Mouse (Mus musculus) liver, embryonic 15.5 days (tissue): ENCODE results near the gene Serpina3f. TPM values are rescaled to one million over a fixed set of nuclear protein-coding genes. Genes with fewer than 3 reads are reported as not detected.

ENCODE experiments used
- ATAC-seq: fragments of 200-750 bp; cut with Nextera tagmentation; 2 replicates; pipeline ENCODE4 v1.8.0; 2017; ENCODE audit warnings: moderate number of reproducible peaks, mild to moderate bottlenecking, moderate library complexity; ENCODE audit not compliant: insufficient read depth
- H3K27ac ChIP-seq: fragments of 300-500 bp; sonication (generic); replicated peaks from 2 replicates; pipeline ENCODE4 v1.5.1; 2015; ENCODE audit warnings: mild to moderate bottlenecking, inconsistent platforms
- H3K27me3 ChIP-seq: fragments of 300-500 bp; sonication (generic); 2 replicates; pipeline ENCODE4 v1.6.1; 2015; ENCODE audit warnings: mild to moderate bottlenecking, inconsistent platforms
- H3K36me3 ChIP-seq: fragments of 300-500 bp; sonication (generic); replicated peaks from 2 replicates; pipeline ENCODE4 v1.6.1; 2015; ENCODE audit warnings: moderate library complexity, mild to moderate bottlenecking, inconsistent platforms
- H3K4me1 ChIP-seq: fragments of 300-500 bp; sonication (generic); replicated peaks from 2 replicates; pipeline ENCODE4 v1.6.1; 2015; ENCODE audit warnings: inconsistent platforms
- H3K4me2 ChIP-seq: fragments of 300-500 bp; sonication (generic); 2 replicates; pipeline ENCODE4 v1.6.1; 2015; ENCODE audit warnings: moderate library complexity, mild to moderate bottlenecking, inconsistent platforms
- H3K4me3 ChIP-seq: fragments of 300-500 bp; sonication (generic); replicated peaks from 2 replicates; pipeline ENCODE4 v1.5.1; 2015; ENCODE audit warnings: mild to moderate bottlenecking, inconsistent platforms
- H3K9ac ChIP-seq: fragments of 300-500 bp; sonication (generic); 2 replicates; pipeline ENCODE4 v1.6.1; 2015; ENCODE audit warnings: moderate library complexity, mild to moderate bottlenecking, inconsistent platforms
- H3K9me3 ChIP-seq: fragments of 300-500 bp; sonication (generic); replicated peaks from 2 replicates; pipeline ENCODE4 v1.6.1; 2016; ENCODE audit warnings: inconsistent platforms
- WGBS: fragments of 180-500 bp; shearing (Covaris S2); methylation state at CpG from one replicate; pipeline ENCODE4 v1.1.7; 2015; ENCODE audit warnings: mixed read lengths; ENCODE audit not compliant: insufficient replicate concordance; 5-methylcytosine and 5-hydroxymethylcytosine counted together
- polyA plus RNA-seq: library from polyadenylated mRNA; unstranded; fragments of >200 nt; fragmentation: Nextera tagmentation; extraction: Ambion mirVana; gene quantifications from 2 replicates; pipeline ENCODE4 v1.2.1, GENCODE M21; 2015

The Serpina3f gene
- 0.29 and 0.31 TPM in 2 replicates for polyA plus RNA-seq

DNA sequence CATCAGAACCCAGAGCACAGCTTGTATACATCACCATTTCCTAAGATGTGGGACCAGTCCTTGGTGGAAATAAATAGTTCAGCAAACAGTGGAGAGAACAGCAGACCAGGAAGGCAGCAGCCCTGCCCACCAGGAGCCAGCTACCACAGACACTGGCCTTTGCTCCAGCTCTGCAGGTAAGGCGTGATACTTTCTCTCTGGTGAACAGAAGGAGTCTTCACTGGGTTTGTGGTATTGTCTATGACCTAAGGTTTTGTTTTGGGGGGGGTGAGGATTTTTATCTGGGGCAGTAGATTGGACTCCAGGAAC, at the start of gene Serpina3f:
TSS of gene Serpina3f (plus strand) at position 100 of the 309 bp plus-strand sequence.
- H3K9me3 ChIP-seq, result no peaks in the 10 kb centered on the region
- no peak within 1 kb of the TSS for H3K27ac ChIP-seq
- H3K4me2 ChIP-seq, result no peak within 1 kb of the TSS
- no peaks in the 10 kb centered on the region for H3K27me3 ChIP-seq
- H3K36me3 ChIP-seq, result no peaks in the 10 kb centered on the region
- no peaks in the 10 kb centered on the region for H3K4me1 ChIP-seq
- no peak for ATAC-seq
- 23% methylated on average over 1 of the region's 1 CpGs for whole genome bisulfite sequencing
- H3K9ac ChIP-seq, result no peak within 1 kb of the TSS
- no peak within 1 kb of the TSS for H3K4me3 ChIP-seq

DNA sequence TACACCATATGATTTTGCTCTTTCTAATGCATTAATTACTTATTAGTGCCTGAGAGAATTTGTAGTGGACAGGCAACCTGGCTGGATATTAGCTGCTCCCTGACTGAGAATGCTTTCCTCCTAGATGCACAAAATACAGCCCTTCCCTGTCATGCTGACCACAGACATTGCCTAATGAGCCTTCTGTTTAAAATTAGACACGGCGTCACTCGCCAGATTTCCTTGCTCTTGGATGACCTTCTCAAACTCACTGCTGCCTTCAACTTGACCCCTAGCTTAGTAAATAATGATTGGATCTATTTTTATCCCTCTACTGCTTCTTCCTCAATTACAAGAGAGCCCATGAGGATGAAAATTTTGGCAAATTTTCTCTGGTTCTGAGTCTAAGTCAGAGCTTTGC, 39.6 kb upstream of the Serpina3f start:
- Histone ChIP-seq H3K4me2 (no peak overlapping the region), H3K4me3 (no peak overlapping the region), H3K36me3 (no peaks in the 10 kb centered on the region), H3K27me3 (no peaks in the 10 kb centered on the region), H3K27ac (no peak overlapping the region), H3K4me1 (no peaks in the 10 kb centered on the region), H3K9ac (no peak overlapping the region), H3K9me3 (no peaks in the 10 kb centered on the region)
- WGBS, result 38% methylated on average over 3 of the region's 3 CpGs
- no peak for ATAC-seq

DNA sequence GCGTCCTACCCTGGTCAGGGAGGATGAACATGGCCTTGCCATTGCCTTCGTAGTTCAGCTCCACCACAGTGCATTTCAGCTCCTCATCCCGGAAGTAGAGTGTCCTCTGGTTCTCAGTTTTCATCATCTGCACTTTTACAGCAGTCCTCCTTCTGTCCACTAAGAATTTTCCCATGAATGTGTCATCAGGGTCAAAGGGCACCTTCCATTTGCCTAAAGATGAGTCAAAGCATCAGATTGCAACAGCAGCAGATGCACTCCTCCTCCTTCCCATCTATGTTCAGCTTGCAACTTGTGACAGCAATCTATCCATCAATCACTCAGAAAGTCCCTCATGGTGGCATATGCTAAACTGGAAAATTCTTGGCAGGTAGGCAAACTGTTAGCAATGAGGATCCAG, 38.7 kb upstream of the Serpina3f start:
- Histone ChIP-seq H3K9ac (no peak overlapping the region), H3K27ac (no peak overlapping the region), H3K4me2 (no peak overlapping the region), H3K36me3 (no peaks in the 10 kb centered on the region), H3K27me3 (no peaks in the 10 kb centered on the region), H3K9me3 (no peaks in the 10 kb centered on the region), H3K4me1 (no peaks in the 10 kb centered on the region), H3K4me3 (no peak overlapping the region)
- ATAC-seq, result no peak
- WGBS, result 39% methylated on average over 3 of the region's 3 CpGs

DNA sequence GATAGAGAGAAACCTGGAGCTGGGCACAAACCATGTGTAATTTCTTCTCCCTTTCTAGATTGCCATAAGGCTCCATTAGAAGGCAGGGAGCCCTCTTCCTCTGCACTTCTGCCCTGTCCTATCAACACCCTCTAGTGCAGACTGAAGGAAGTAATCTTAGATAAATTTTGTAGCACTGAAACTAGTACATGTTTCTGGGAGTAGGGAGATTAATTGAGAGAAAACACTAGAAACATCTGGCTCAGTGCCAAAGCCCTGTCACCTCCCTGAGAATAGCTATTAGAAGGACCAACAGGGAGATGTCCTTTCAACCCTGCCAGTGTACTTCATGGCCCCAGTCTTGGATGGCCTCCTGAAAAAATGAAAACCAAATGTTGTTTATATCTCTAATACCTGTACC, 35.8 kb upstream of the Serpina3f start:
- Histone ChIP-seq H3K27ac (no peak overlapping the region), H3K27me3 (no peaks in the 10 kb centered on the region), H3K9me3 (no peaks in the 10 kb centered on the region), H3K36me3 (no peaks in the 10 kb centered on the region), H3K4me2 (no peak overlapping the region), H3K9ac (no peak overlapping the region), H3K4me3 (no peak overlapping the region), H3K4me1 (no peaks in the 10 kb centered on the region)
- ATAC-seq, result no peak

DNA sequence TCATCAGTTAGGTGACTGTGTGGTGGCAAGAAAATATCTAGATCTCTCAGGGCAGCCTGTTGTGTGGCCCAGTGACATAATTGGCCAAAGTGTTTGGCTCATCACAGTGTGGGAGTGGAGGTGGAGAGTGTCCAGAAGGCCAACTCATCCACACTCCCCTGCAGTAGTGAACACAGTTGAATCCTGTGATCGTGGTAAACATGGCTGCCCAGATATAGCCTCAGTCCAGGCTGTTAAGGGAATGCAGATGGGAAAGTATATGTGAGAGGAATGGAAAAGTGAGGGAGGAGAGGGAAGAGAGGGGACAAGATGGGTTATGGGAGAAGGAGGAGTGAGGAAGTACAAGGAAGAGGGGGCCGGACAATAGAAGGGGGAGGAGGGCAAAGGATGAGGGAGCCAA, 35.4 kb upstream of the Serpina3f start:
- no peak for ATAC-seq
- H3K4me1 ChIP-seq, result no peaks in the 10 kb centered on the region
- H3K9ac ChIP-seq, result no peak overlapping the region
- H3K9me3 ChIP-seq, result no peaks in the 10 kb centered on the region
- no peaks in the 10 kb centered on the region for H3K36me3 ChIP-seq
- no peak overlapping the region for H3K4me2 ChIP-seq
- H3K27ac ChIP-seq, result no peak overlapping the region
- H3K27me3 ChIP-seq, result no peaks in the 10 kb centered on the region
- 43% methylated on average over 2 of the region's 2 CpGs for WGBS
- H3K4me3 ChIP-seq, result no peak overlapping the region

DNA sequence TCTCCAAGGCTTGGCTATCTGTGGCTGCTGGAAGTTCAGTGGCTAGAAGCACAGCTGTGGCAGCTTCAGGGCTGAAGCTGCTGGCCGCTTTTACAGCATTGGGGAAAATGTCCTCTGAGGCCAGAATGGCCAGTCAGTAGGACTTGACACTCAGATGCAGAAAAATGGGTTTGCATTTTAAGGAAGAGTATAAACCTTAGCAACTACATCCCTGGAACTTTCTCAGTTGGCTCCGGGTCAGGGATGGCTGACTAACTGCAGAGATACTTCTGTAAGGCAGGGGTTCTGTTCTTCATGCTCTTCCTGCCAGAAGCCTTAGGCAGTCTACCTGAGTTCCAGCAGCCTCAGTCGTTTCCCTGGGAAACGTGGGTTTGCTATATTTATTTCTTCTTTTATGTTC, 29.3 kb upstream of the Serpina3f start:
- H3K9me3 ChIP-seq, result no peaks in the 10 kb centered on the region
- H3K27ac ChIP-seq, result no peak overlapping the region
- WGBS, result 51% methylated on average over 4 of the region's 4 CpGs
- no peak for ATAC-seq
- no peak overlapping the region for H3K4me3 ChIP-seq
- no peaks in the 10 kb centered on the region for H3K27me3 ChIP-seq
- no peak overlapping the region for H3K4me2 ChIP-seq
- no peaks in the 10 kb centered on the region for H3K36me3 ChIP-seq
- no peaks in the 10 kb centered on the region for H3K4me1 ChIP-seq
- no peak overlapping the region for H3K9ac ChIP-seq

DNA sequence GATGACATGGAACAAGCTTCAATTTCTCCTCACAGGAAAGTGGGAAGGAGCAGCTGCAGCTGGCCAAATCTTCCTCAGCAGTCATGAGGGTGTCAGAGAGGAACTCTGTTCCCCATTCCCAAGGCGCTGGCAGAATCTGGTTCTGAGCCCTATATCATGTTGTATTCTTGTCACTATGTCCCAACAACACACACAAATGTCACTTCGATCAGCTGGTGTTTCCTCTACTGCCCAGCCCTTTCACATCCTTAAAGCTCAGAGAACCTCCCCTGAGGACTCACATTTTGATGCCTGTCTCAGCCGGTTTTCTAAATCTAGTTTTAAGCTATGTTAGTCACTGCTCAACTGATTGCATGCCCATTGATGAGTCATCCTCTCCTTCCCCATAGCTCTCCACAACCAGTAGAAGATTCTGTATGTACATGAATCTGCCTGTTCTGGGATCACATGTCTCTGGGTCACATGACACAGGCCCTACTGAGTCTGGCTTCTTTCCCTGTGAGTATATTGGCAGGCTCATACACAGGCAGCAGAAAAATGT, 28.2 kb upstream of the Serpina3f start:
- Histone ChIP-seq H3K9me3 (no peaks in the 10 kb centered on the region), H3K27ac (no peak overlapping the region), H3K4me2 (no peak overlapping the region), H3K4me1 (no peaks in the 10 kb centered on the region), H3K27me3 (no peaks in the 10 kb centered on the region), H3K9ac (no peak overlapping the region), H3K36me3 (no peaks in the 10 kb centered on the region), H3K4me3 (no peak overlapping the region)
- ATAC-seq, result no peak
- WGBS, result 53% methylated on average over 3 of the region's 3 CpGs

DNA sequence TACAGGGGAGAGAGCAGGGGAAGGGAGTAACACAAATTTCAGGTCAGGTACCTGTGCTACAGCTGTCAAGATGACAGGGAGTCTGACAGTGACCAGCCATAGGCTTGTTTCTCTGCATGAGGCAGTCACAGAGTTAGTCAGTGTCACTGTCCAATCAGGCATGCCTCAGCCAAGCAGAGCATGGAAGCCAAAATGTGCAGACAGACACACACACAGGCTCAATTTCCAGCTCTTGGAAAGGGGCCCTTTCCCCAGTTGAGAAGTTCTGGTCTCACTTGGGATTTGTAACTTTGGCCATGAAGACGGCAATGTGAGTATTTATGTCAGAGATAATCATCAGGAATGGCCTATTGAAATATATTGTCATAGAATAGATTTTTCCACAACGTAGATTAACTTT, 25.1 kb upstream of the Serpina3f start:
- Histone ChIP-seq H3K9me3 (no peaks in the 10 kb centered on the region), H3K4me3 (no peak overlapping the region), H3K36me3 (no peaks in the 10 kb centered on the region), H3K9ac (no peak overlapping the region), H3K27me3 (no peaks in the 10 kb centered on the region), H3K4me2 (no peak overlapping the region), H3K27ac (no peak overlapping the region), H3K4me1 (no peaks in the 10 kb centered on the region)
- ATAC-seq, result no peak
- 46% methylated on average over 2 of the region's 2 CpGs for WGBS

DNA sequence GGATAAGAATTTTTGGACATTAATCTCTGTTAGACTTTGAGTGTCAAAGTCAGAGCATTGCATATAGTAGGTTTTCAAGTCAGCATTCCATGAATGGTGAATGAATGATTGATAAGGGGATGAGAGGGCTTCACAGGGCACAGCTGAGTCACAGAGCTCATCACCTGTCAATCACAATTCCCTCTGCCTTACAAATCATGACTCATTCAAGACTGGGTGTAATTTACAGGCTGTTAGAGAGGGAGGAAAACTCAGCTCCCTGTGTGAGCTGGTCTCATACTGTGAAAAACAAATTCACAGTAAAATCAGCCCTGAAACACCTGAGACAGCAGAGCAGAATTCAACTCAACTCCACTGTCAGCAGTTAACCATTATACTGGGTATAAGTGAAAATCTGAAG, 23.5 kb upstream of the Serpina3f start:
- Histone ChIP-seq H3K4me1 (no peaks in the 10 kb centered on the region), H3K27ac (no peak overlapping the region), H3K4me2 (no peak overlapping the region), H3K27me3 (no peaks in the 10 kb centered on the region), H3K9me3 (no peaks in the 10 kb centered on the region), H3K4me3 (no peak overlapping the region), H3K36me3 (no peaks in the 10 kb centered on the region), H3K9ac (no peak overlapping the region)
- no peak for ATAC-seq

DNA sequence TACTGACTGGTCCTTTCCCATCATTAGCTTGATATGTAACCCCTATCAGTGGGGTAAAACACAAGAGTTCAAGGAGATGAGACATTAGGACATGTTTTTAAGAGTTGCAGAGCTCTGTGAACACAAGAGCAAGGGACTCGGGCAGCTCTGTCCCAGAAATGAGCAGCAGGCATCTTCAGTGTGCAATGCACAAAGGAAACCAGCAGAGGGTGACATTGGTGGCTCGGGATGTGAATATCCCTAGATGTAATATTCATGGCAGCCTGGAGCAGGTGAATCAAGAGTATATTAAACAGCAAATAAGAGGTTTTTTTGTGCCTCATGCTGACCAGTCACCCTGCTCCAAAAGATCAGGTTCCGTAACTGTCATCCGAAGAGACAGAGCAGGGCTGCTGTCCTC, 5.2 kb upstream of the Serpina3f start:
- WGBS, result 67% methylated on average over 4 of the region's 4 CpGs

DNA sequence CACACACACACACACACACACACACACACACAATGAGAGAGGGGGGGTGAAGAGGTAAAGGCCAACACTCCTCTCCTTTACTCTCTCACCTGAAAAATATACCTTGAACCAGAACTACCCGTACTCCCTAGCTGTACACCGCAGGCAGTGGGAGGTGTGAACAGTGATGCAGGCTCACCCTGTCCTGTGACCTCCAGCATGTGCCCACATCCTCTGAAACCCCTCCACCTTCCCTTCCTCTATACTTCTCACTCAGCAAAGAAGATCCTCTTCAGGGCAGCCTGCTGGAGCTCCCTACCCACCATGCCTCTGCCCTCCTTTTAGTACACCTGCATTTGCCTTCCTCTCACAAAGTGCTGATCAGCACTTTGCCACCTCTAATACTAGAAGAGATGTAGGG, 4.5 kb upstream of the Serpina3f start:
- H3K9ac ChIP-seq, result no peak overlapping the region
- ATAC-seq, result no peak
- H3K4me2 ChIP-seq, result no peak overlapping the region
- H3K4me1 ChIP-seq, result no peaks in the 10 kb centered on the region
- no peaks in the 10 kb centered on the region for H3K27me3 ChIP-seq
- no peaks in the 10 kb centered on the region for H3K9me3 ChIP-seq
- 55% methylated on average over 2 of the region's 2 CpGs for WGBS
- H3K4me3 ChIP-seq, result no peak overlapping the region
- H3K27ac ChIP-seq, result no peak overlapping the region
- no peaks in the 10 kb centered on the region for H3K36me3 ChIP-seq

More for the DNA sequence above, 5.2 kb upstream of the Serpina3f start:
- no peak overlapping the region for H3K27ac ChIP-seq
- no peaks in the 10 kb centered on the region for H3K4me1 ChIP-seq
- H3K4me2 ChIP-seq, result no peak overlapping the region
- no peaks in the 10 kb centered on the region for H3K9me3 ChIP-seq
- no peak overlapping the region for H3K4me3 ChIP-seq
- H3K36me3 ChIP-seq, result no peaks in the 10 kb centered on the region
- ATAC-seq, result no peak
- no peak overlapping the region for H3K9ac ChIP-seq
- no peaks in the 10 kb centered on the region for H3K27me3 ChIP-seq

DNA sequence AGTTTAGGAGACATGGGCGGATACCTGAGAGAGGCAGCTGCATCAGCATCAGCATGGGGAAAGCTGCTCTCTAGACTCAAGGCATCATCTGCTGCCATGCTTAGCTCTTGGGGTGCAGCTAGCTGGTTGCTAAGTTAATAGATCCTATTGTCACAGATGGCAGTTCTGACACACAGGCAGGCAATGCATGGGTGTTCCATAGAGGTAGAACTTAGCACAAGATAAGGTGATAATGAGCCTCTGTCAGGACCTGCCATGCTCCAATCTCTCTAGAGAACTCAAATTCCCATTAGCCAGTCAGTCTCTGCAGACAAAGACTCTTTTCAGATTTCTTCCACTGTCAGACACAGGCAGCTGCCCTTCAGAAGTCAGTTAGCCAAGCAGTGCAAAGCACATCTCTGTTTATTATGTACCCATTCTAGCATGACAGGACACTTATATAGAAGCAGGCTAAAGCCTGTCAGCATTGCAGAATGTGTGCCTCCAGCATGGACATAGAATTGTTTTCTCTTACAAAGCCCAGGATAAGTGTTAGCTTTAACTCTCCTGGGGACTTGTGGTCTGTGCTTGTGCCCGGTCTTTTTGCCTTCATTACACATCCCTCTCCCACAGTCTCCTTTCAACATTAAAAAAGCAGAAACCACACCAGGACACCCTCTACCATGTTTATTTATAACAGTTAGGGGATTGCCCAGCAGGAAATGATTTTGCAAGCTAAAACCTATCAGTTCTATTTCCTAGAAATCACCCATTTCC, 477 bp upstream of the Serpina3f start:
- Histone ChIP-seq H3K4me2 (no peak overlapping the region), H3K27ac (no peak overlapping the region), H3K4me3 (no peak overlapping the region), H3K9ac (no peak overlapping the region), H3K36me3 (no peaks in the 10 kb centered on the region), H3K9me3 (no peaks in the 10 kb centered on the region), H3K4me1 (no peaks in the 10 kb centered on the region), H3K27me3 (no peaks in the 10 kb centered on the region)
- 42% methylated on average over 2 of the region's 2 CpGs for WGBS
- no peak; the same call in 1 of the 2 replicates for ATAC-seq
